Mouse (Mus musculus) limb, embryonic 13.5 days (tissue): Measurements from ENCODE around the gene Cblb. TPM values are rescaled to one million over a fixed set of nuclear protein-coding genes. Genes with fewer than 3 reads are reported as not detected.

ENCODE experiments used
- ATAC-seq: fragments of 200-750 bp; cut with Nextera tagmentation; 2 replicates; pipeline ENCODE4 v1.8.0; 2017; ENCODE audit warnings: low read depth, moderate number of reproducible peaks, moderate TSS enrichment; ENCODE audit not compliant: low FRiP score
- H3K27ac ChIP-seq: fragments of 300-500 bp; sonication (generic); 2 replicates; pipeline ENCODE4 v1.5.1; 2015; ENCODE audit warnings: inconsistent platforms, mild to moderate bottlenecking, moderate library complexity
- H3K27me3 ChIP-seq: fragments of 300-500 bp; sonication (generic); 2 replicates; pipeline ENCODE4 v1.6.1; 2015; ENCODE audit warnings: mild to moderate bottlenecking, inconsistent platforms
- H3K36me3 ChIP-seq: fragments of 300-500 bp; sonication (generic); 2 replicates; pipeline ENCODE4 v1.6.1; 2015; ENCODE audit warnings: inconsistent platforms, mild to moderate bottlenecking, moderate library complexity
- H3K4me1 ChIP-seq: fragments of 300-500 bp; sonication (generic); 2 replicates; pipeline ENCODE4 v1.6.1; 2015; ENCODE audit warnings: inconsistent platforms
- H3K4me2 ChIP-seq: fragments of 300-500 bp; sonication (generic); replicated peaks from 2 replicates; pipeline ENCODE4 v1.6.1; 2015; ENCODE audit warnings: inconsistent platforms, mild to moderate bottlenecking, moderate library complexity
- H3K4me3 ChIP-seq: fragments of 300-500 bp; sonication (generic); 2 replicates; pipeline ENCODE4 v1.5.1; 2015; ENCODE audit warnings: moderate library complexity, mild to moderate bottlenecking, inconsistent platforms
- H3K9ac ChIP-seq: fragments of 300-500 bp; sonication (generic); 2 replicates; pipeline ENCODE4 v1.6.1; 2015; ENCODE audit warnings: mild to moderate bottlenecking, inconsistent platforms
- H3K9me3 ChIP-seq: fragments of 300-500 bp; sonication (generic); 2 replicates; pipeline ENCODE4 v1.6.1; 2016; ENCODE audit warnings: inconsistent platforms
- WGBS: fragments of 180-500 bp; shearing (Covaris S2); methylation state at CpG from one replicate; pipeline ENCODE4 v1.1.7; 2015; 5-methylcytosine and 5-hydroxymethylcytosine counted together
- polyA plus RNA-seq: library from polyadenylated mRNA; unstranded; fragments of >200 nt; fragmentation: Nextera tagmentation; extraction: Ambion mirVana; gene quantifications from 2 replicates; pipeline ENCODE4 v1.2.1, GENCODE M21; 2015

Gene Cblb
- polyA plus RNA-seq, 1 experiment from 2014 or later = 15.5 TPM

GRCm38 (mm10) chr16:52107836-52108235, 76.8 kb downstream of the Cblb start:
- no peak overlapping the region for H3K4me3 ChIP-seq
- no peaks in the 10 kb centered on the region for H3K27me3 ChIP-seq
- no peak overlapping the region for H3K4me2 ChIP-seq
- ATAC-seq = no peak
- no peak overlapping the region for H3K27ac ChIP-seq
- H3K9me3 ChIP-seq = no peaks in the 10 kb centered on the region
- H3K9ac ChIP-seq = no peak overlapping the region
- 81% methylated on average over 5 of the region's 5 CpGs for WGBS
- H3K4me1 ChIP-seq = peaks cover 5% of the 10 kb centered on the region; the same call in 1 of the 2 replicates
- H3K36me3 ChIP-seq = peaks cover 3% of the 10 kb centered on the region

- H3K9ac ChIP-seq = no peak overlapping the region
- no peak overlapping the region for H3K27ac ChIP-seq
- H3K4me1 ChIP-seq = peaks cover 8% of the 10 kb centered on the region; the same call in 1 of the 2 replicates
- no peak overlapping the region for H3K4me2 ChIP-seq
- ATAC-seq = no peak
- no peaks in the 10 kb centered on the region for H3K27me3 ChIP-seq
- peaks cover 12% of the 10 kb centered on the region for H3K36me3 ChIP-seq
- H3K4me3 ChIP-seq = no peak overlapping the region
- H3K9me3 ChIP-seq = no peaks in the 10 kb centered on the region
- 81% methylated on average over 4 of the region's 4 CpGs for WGBS
Measured at GRCm38 (mm10) chr16:52114473-52114872, 83.4 kb downstream of the Cblb start.

- 67% methylated on average over 4 of the region's 4 CpGs for WGBS
- no peak for ATAC-seq
- no peak overlapping the region for H3K9ac ChIP-seq
- no peaks in the 10 kb centered on the region for H3K27me3 ChIP-seq
- H3K4me1 ChIP-seq = peaks cover 8% of the 10 kb centered on the region; the same call in 1 of the 2 replicates
- no peaks in the 10 kb centered on the region for H3K9me3 ChIP-seq
- no peak overlapping the region for H3K4me2 ChIP-seq
- peaks cover 9% of the 10 kb centered on the region for H3K36me3 ChIP-seq
- no peak overlapping the region for H3K27ac ChIP-seq
- no peak overlapping the region for H3K4me3 ChIP-seq
Measured at GRCm38 (mm10) chr16:52119003-52119402, 88.0 kb downstream of the Cblb start.

GRCm38 (mm10) chr16:52124974-52125373, 93.9 kb downstream of the Cblb start:
- Histone ChIP-seq H3K27ac (no peak overlapping the region), H3K9ac (no peak overlapping the region), H3K4me3 (no peak overlapping the region), H3K36me3 (peaks cover 14% of the 10 kb centered on the region), H3K27me3 (no peaks in the 10 kb centered on the region), H3K9me3 (no peaks in the 10 kb centered on the region), H3K4me1 (no peaks in the 10 kb centered on the region), H3K4me2 (no peak overlapping the region)
- ATAC-seq = no peak

GRCm38 (mm10) chr16:52125896-52126295, 94.9 kb downstream of the Cblb start:
- Histone ChIP-seq H3K9me3 (no peaks in the 10 kb centered on the region), H3K9ac (no peak overlapping the region), H3K36me3 (peaks cover 17% of the 10 kb centered on the region), H3K27ac (no peak overlapping the region), H3K4me3 (no peak overlapping the region), H3K27me3 (no peaks in the 10 kb centered on the region), H3K4me1 (no peaks in the 10 kb centered on the region), H3K4me2 (no peak overlapping the region)
- 93% methylated on average over 4 of the region's 4 CpGs for WGBS
- ATAC-seq = no peak

GRCm38 (mm10) chr16:52129357-52129905, 98.4 kb downstream of the Cblb start:
- H3K36me3 ChIP-seq = peaks cover 13% of the 10 kb centered on the region
- 78% methylated on average over 5 of the region's 5 CpGs for WGBS
- H3K4me3 ChIP-seq = no peak overlapping the region
- no peak overlapping the region for H3K9ac ChIP-seq
- H3K27me3 ChIP-seq = no peaks in the 10 kb centered on the region
- H3K9me3 ChIP-seq = no peaks in the 10 kb centered on the region
- H3K4me1 ChIP-seq = peaks cover 5% of the 10 kb centered on the region
- no peak overlapping the region for H3K27ac ChIP-seq
- H3K4me2 ChIP-seq = no peak overlapping the region
- ATAC-seq = no peak

GRCm38 (mm10) chr16:52132808-52133490, 101.9 kb downstream of the Cblb start:
- peaks cover 18% of the 10 kb centered on the region for H3K4me1 ChIP-seq
- H3K27ac ChIP-seq = no peak overlapping the region
- ATAC-seq = no peak
- H3K4me3 ChIP-seq = no peak overlapping the region
- WGBS = 79% methylated on average over 11 of the region's 11 CpGs
- H3K9ac ChIP-seq = no peak overlapping the region
- H3K27me3 ChIP-seq = no peaks in the 10 kb centered on the region
- no peaks in the 10 kb centered on the region for H3K9me3 ChIP-seq
- no peak overlapping the region for H3K4me2 ChIP-seq
- peaks cover 14% of the 10 kb centered on the region; the same call in 1 of the 2 replicates for H3K36me3 ChIP-seq

- no peaks in the 10 kb centered on the region for H3K27me3 ChIP-seq
- peaks cover 18% of the 10 kb centered on the region for H3K4me1 ChIP-seq
- peak overlapping the region; percentile 21 for H3K4me2 ChIP-seq
- peak; percentile 94 for ATAC-seq
- H3K27ac ChIP-seq = no peak overlapping the region; the same call in 1 of the 2 replicates
- no peaks in the 10 kb centered on the region for H3K9me3 ChIP-seq
- peaks cover 20% of the 10 kb centered on the region; the same call in 1 of the 2 replicates for H3K36me3 ChIP-seq
- no peak overlapping the region for H3K4me3 ChIP-seq
- WGBS = 11% methylated on average over 11 of the region's 11 CpGs
- no peak overlapping the region for H3K9ac ChIP-seq
Measured at GRCm38 (mm10) chr16:52134631-52135227, 103.7 kb downstream of the Cblb start.

GRCm38 (mm10) chr16:52135689-52136390, 104.8 kb downstream of the Cblb start:
- no peak overlapping the region for H3K4me3 ChIP-seq
- no peaks in the 10 kb centered on the region for H3K27me3 ChIP-seq
- H3K27ac ChIP-seq = no peak overlapping the region
- H3K4me2 ChIP-seq = no peak overlapping the region
- WGBS = 44% methylated on average over 9 of the region's 9 CpGs
- H3K4me1 ChIP-seq = peaks cover 18% of the 10 kb centered on the region
- ATAC-seq = no peak
- H3K9me3 ChIP-seq = no peaks in the 10 kb centered on the region
- peaks cover 19% of the 10 kb centered on the region; the same call in 1 of the 2 replicates for H3K36me3 ChIP-seq
- H3K9ac ChIP-seq = no peak overlapping the region

- peaks cover 32% of the 10 kb centered on the region for H3K36me3 ChIP-seq
- 90% methylated on average over 13 of the region's 13 CpGs for WGBS
- ATAC-seq = no peak
Measured at GRCm38 (mm10) chr16:52143101-52143500, 112.1 kb downstream of the Cblb start.

GRCm38 (mm10) chr16:52143818-52144217, 112.8 kb downstream of the Cblb start:
- 91% methylated on average over 3 of the region's 3 CpGs for WGBS
- H3K27me3 ChIP-seq = no peaks in the 10 kb centered on the region
- no peak overlapping the region for H3K27ac ChIP-seq

More at GRCm38 (mm10) chr16:52143101-52143500, 112.1 kb downstream of the Cblb start:
- no peak overlapping the region for H3K9ac ChIP-seq
- no peaks in the 10 kb centered on the region for H3K9me3 ChIP-seq
- peaks cover 19% of the 10 kb centered on the region for H3K4me1 ChIP-seq
- no peaks in the 10 kb centered on the region for H3K27me3 ChIP-seq
- H3K4me3 ChIP-seq = no peak overlapping the region
- H3K4me2 ChIP-seq = no peak overlapping the region
- no peak overlapping the region for H3K27ac ChIP-seq

GRCm38 (mm10) chr16:52144792-52145191, 113.8 kb downstream of the Cblb start:
- peaks cover 33% of the 10 kb centered on the region for H3K36me3 ChIP-seq
- ATAC-seq = no peak
- no peak overlapping the region for H3K4me3 ChIP-seq
- H3K27me3 ChIP-seq = no peaks in the 10 kb centered on the region
- peaks cover 19% of the 10 kb centered on the region for H3K4me1 ChIP-seq
- H3K27ac ChIP-seq = no peak overlapping the region
- no peak overlapping the region for H3K9ac ChIP-seq
- WGBS = 85% methylated on average over 5 of the region's 5 CpGs
- H3K4me2 ChIP-seq = no peak overlapping the region
- H3K9me3 ChIP-seq = no peaks in the 10 kb centered on the region

More at GRCm38 (mm10) chr16:52143818-52144217, 112.8 kb downstream of the Cblb start:
- Histone ChIP-seq H3K9me3 (no peaks in the 10 kb centered on the region), H3K4me1 (peaks cover 19% of the 10 kb centered on the region), H3K36me3 (peaks cover 39% of the 10 kb centered on the region), H3K9ac (no peak overlapping the region), H3K4me2 (no peak overlapping the region), H3K4me3 (no peak overlapping the region)
- ATAC-seq = no peak
